Mouse (Mus musculus) olfactory bulb, adult 2 months (tissue): ENCODE results near the gene Sorbs1.

Experiments used
- CTCF ChIP-seq: fragments of 200-500 bp; IDR thresholded peaks from 2 replicates; pipeline ENCODE4 v1.5.1; 2012; ENCODE audit warnings: low read depth, mild to moderate bottlenecking, low read length, moderate library complexity; ENCODE audit not compliant: insufficient read depth
- POLR2A ChIP-seq: fragments of 200-500 bp; IDR thresholded peaks from 2 replicates; pipeline ENCODE4 v1.6.1; 2012; ENCODE audit warnings: mild to moderate bottlenecking, low read depth, low read length, moderate library complexity; ENCODE audit not compliant: insufficient read depth

DNA sequence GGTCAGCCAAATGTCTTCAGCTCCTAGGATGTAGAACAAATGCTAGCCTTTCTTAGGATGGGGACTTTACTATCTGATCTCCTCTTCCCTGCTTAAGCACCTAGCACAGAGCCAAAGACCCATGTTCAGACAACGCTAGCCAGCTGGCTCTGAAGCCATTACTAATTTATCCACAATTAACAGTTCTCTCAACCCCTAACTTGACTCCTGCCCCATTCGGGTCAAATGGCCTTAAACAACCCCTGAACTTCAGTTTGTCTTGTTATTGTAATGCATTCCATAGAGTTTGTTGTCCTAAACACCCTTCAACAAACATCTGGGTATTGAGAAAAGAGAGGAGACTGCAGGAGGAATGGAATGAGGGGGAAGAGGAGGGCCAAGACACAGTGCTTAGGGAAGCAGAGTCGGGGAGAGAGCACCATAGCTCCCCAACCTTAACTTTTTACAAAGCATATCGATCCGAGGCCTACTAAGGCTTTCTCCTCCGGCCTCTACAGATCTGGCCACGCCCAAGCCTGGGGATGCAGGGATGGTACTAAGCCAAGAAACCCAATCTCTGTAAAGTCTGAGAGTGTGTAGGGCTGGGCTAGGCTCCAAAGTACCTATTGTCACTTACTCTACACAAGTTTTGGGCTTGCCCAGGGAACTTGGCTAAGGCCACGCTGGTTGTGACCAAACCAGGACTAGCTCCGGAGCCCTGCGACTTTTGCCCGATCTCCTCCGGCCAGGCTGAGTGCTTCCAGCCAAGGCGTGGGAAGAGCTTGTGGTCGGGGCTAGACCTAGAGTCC, 238.0 kb downstream of the Sorbs1 start:
- TF ChIP-seq CTCF (no peak), POLR2A (no peak)
